Mouse (Mus musculus) embryonic facial prominence, embryonic 15.5 days (tissue): ENCODE measurements around the gene Fbxl4. TPM values are rescaled to one million over a fixed set of nuclear protein-coding genes. Genes with fewer than 3 reads are reported as not detected.
A peak's percentile ranks its signal among the peaks of the same experiment; 100 is the strongest.

Experiments used
- ATAC-seq: fragments of 200-750 bp; cut with Nextera tagmentation; 2 replicates; pipeline ENCODE4 v1.8.0; 2017; ENCODE audit warnings: low read depth, moderate TSS enrichment; ENCODE audit not compliant: insufficient number of reproducible peaks, low FRiP score, low TSS enrichment
- H3K27ac ChIP-seq: fragments of 300-500 bp; sonication (generic); replicated peaks from 2 replicates; pipeline ENCODE4 v1.5.1; 2015; ENCODE audit warnings: mild to moderate bottlenecking, inconsistent platforms
- H3K27me3 ChIP-seq: fragments of 300-500 bp; sonication (generic); 2 replicates; pipeline ENCODE4 v1.6.1; 2015; ENCODE audit warnings: inconsistent platforms
- H3K36me3 ChIP-seq: fragments of 300-500 bp; sonication (generic); 2 replicates; pipeline ENCODE4 v1.6.1; 2015; ENCODE audit warnings: mild to moderate bottlenecking, inconsistent platforms
- H3K4me1 ChIP-seq: fragments of 300-500 bp; sonication (generic); 2 replicates; pipeline ENCODE4 v1.6.1; 2015; ENCODE audit warnings: inconsistent platforms
- H3K4me2 ChIP-seq: fragments of 300-500 bp; sonication (generic); replicated peaks from 2 replicates; pipeline ENCODE4 v1.6.1; 2015; ENCODE audit warnings: mild to moderate bottlenecking, inconsistent platforms
- H3K4me3 ChIP-seq: fragments of 300-500 bp; sonication (generic); replicated peaks from 2 replicates; pipeline ENCODE4 v1.5.1; 2015; ENCODE audit warnings: mild to moderate bottlenecking, inconsistent platforms
- H3K9ac ChIP-seq: fragments of 300-500 bp; sonication (generic); 2 replicates; pipeline ENCODE4 v1.6.1; 2015; ENCODE audit warnings: inconsistent platforms
- H3K9me3 ChIP-seq: fragments of 300-500 bp; sonication (generic); replicated peaks from 2 replicates; pipeline ENCODE4 v1.6.1; 2016; ENCODE audit warnings: inconsistent platforms
- WGBS: fragments of 180-500 bp; shearing (Covaris S2); methylation state at CpG from one replicate; pipeline ENCODE4 v1.1.7; 2015; 5-methylcytosine and 5-hydroxymethylcytosine counted together
- polyA plus RNA-seq: library from polyadenylated mRNA; unstranded; fragments of >200 nt; fragmentation: Nextera tagmentation; extraction: Ambion mirVana; gene quantifications from 2 replicates; pipeline ENCODE4 v1.2.1, GENCODE M21; 2015

Gene Fbxl4
- polyA plus RNA-seq, 1 experiment from 2014 or later: 12.7 TPM

DNA sequence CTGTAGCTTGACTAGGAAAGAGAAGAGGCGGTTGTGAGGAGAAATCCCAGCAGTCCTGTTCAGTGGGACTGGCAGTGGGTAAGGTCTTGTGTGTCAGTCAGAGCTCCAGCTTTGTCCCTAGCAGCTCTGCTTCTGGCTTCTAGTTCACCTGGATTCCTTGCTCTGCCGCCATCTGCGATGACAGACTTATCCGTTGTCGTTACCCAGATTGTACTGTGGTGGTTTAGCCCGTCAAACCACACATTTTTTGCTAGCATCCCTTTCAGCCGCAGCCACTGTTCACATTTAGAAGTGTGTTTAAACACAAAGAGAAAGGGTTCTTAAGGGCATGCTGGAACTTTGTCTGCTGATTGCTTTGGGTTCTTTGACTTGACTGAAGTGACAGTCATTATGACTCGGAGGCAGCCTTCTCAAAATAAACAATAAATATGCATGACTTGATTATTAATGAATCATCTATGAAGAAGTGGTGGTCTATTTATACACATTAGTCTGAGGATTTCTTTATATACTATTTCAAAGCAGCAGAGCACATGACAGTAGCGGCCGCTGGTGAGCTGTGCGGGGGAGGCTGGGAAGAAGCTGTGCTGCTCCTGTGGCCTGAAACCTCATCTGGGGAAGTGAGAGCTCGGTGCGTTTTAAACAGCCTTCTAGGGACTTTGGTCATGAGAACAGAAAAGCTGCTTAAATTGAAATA, 35.6 kb downstream of the Fbxl4 start:
- Histone ChIP-seq H3K4me3 (no peak overlapping the region), H3K9ac (no peak overlapping the region), H3K4me1 (no peaks in the 10 kb centered on the region), H3K9me3 (no peaks in the 10 kb centered on the region), H3K36me3 (peaks cover 6% of the 10 kb centered on the region; the same call in 1 of the 2 replicates), H3K4me2 (no peak overlapping the region), H3K27ac (no peak overlapping the region), H3K27me3 (no peaks in the 10 kb centered on the region)
- ATAC-seq: no peak
- 64% methylated on average over 13 of the region's 13 CpGs for WGBS

DNA sequence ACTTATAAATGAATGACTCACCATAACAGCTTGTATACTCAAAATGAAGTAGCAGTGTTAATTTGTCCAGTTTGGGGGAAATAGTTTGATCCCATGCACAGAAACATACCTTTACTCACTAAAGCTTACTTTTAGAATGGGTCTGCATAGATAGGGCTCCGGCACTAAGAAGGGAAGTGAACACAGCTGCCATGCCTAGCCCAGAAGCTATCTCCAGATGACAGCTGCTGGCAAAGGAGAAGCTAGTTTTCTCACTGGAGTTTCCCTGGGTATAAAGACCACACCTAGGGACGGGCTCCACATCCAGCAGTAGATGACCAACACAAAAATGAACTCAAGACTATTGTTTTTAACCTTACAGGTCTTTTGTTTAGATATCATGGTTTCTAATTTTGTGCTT, 38.1 kb downstream of the Fbxl4 start:
- H3K9ac ChIP-seq: no peak overlapping the region
- H3K27ac ChIP-seq: no peak overlapping the region
- no peaks in the 10 kb centered on the region for H3K4me1 ChIP-seq
- ATAC-seq: no peak
- H3K27me3 ChIP-seq: no peaks in the 10 kb centered on the region
- no peak overlapping the region for H3K4me3 ChIP-seq
- H3K4me2 ChIP-seq: no peak overlapping the region
- 73% methylated on average over 2 of the region's 2 CpGs for WGBS
- peaks cover 10% of the 10 kb centered on the region for H3K36me3 ChIP-seq
- no peaks in the 10 kb centered on the region for H3K9me3 ChIP-seq

DNA sequence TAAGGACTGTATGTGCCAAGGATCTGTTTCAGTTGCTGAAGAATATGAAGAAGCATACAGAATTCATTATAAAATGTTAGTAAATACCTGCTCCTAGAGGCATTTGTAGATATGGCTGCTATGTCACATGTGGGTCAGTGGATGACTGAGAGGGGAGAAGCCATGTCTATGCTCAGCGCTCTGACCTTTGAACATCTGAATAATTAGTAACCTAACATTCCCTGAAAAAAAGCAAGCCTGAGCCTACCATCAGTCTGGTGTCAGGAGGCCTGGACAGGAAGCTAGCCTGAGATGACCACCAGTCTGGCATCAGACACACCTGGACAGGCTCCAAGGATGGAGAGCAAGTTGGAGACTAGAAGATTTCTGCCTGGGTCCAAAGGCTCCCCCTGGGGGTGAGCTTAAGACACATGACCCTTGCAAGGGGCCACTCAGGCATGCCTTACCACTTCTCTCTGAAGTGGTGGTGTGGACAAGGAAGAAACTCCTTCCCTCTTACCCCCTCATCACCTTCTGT, 39.2 kb downstream of the Fbxl4 start:
- Histone ChIP-seq H3K27me3 (no peaks in the 10 kb centered on the region), H3K27ac (no peak overlapping the region), H3K36me3 (peaks cover 18% of the 10 kb centered on the region), H3K9ac (no peak overlapping the region), H3K4me1 (no peaks in the 10 kb centered on the region), H3K4me2 (no peak overlapping the region), H3K9me3 (no peaks in the 10 kb centered on the region), H3K4me3 (no peak overlapping the region)
- WGBS: 100% methylated on average over 1 of the region's 1 CpGs
- ATAC-seq: no peak

DNA sequence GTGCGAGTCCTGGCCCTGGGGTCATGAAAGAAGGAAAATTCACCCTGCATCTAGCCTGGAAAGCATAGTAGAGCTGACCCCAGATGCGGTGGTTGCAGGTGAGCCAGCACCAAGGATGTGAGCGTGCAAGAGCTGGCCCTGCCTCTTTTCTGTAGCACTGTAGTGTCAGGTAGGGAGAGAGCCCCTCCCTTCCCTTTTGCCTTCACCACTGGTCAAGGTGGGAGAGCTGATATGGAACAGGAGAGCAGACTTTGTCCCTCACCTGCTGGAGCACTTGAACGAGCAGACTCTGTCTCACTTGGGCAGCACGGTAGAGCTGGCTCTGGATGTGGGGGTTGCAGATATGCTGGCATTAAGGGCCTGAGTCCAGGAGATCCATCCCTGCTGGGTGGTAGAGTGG, 39.7 kb downstream of the Fbxl4 start:
- Histone ChIP-seq H3K27ac (no peak overlapping the region), H3K4me3 (no peak overlapping the region), H3K36me3 (peaks cover 22% of the 10 kb centered on the region), H3K27me3 (no peaks in the 10 kb centered on the region), H3K9me3 (no peaks in the 10 kb centered on the region), H3K4me1 (no peaks in the 10 kb centered on the region), H3K4me2 (no peak overlapping the region), H3K9ac (no peak overlapping the region)
- 90% methylated on average over 5 of the region's 5 CpGs for WGBS
- ATAC-seq: no peak

DNA sequence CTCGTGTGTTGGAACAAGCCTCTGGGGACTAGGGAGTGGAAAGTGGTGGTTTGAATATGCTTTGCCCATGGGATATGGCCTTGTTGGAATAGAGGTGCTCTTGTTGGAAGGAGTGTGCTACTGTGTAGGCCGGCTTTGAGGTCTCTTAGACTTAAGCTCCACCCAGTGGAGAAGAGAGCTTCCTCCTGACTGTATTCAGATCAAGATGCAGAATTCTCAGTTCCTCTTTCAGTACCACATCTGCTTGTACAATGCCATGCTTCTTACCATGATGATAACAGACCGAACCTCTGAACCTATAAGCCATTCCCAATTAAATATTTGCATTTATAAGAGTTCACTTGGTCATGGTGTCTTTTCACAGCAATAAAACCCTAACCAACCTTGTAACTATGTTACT, 44.7 kb downstream of the Fbxl4 start:
- 80% methylated on average over 3 of the region's 3 CpGs for WGBS
- H3K36me3 ChIP-seq: peaks cover 28% of the 10 kb centered on the region
- no peak overlapping the region for H3K27ac ChIP-seq
- H3K9me3 ChIP-seq: no peaks in the 10 kb centered on the region
- no peaks in the 10 kb centered on the region for H3K27me3 ChIP-seq
- H3K4me2 ChIP-seq: no peak overlapping the region
- H3K4me1 ChIP-seq: no peaks in the 10 kb centered on the region
- H3K4me3 ChIP-seq: no peak overlapping the region
- H3K9ac ChIP-seq: no peak overlapping the region
- ATAC-seq: no peak

DNA sequence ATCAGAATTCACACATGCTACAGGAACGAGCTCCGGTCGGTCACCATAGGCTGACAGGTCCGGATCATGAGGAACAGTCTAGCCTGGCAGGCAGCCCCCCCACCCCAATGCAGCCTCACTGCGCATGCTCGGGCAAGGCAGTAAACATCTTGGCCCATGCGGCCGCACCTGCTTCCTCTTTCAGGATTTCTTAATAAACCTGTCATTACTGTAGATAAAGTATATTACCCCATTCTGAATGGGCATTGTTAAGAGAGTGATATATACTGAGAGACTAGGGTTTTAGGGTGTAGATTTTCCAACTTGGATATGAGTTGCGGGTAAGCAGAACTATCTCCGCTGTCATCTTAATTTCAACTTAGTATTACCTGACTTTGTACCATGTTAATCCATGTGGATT, 45.6 kb downstream of the Fbxl4 start:
- H3K4me2 ChIP-seq: no peak overlapping the region
- WGBS: 92% methylated on average over 10 of the region's 10 CpGs
- no peaks in the 10 kb centered on the region for H3K9me3 ChIP-seq
- H3K27me3 ChIP-seq: no peaks in the 10 kb centered on the region
- no peak overlapping the region for H3K27ac ChIP-seq
- no peaks in the 10 kb centered on the region for H3K4me1 ChIP-seq
- ATAC-seq: no peak
- H3K9ac ChIP-seq: no peak overlapping the region
- H3K4me3 ChIP-seq: no peak overlapping the region
- H3K36me3 ChIP-seq: peaks cover 27% of the 10 kb centered on the region

DNA sequence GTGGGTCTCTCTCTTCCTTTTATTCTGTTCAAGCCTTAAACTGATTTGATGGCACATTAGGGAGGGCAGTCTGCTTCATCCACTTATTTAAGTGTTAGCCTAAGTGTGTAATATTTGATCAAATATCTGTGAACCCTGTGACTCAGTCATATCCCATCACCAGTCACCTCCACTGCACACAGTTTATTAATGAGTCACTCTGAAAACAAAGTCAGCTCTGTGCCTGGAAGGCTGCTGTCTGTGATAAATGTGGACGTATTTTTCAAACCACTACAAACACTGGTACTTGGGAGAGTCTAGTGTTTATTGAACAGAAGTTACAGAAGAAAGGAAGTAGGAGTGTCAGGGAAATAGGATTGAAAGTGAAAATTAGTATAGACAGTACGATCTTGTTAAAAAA, 63.3 kb downstream of the Fbxl4 start:
- Histone ChIP-seq H3K27ac (no peak overlapping the region), H3K9ac (no peak overlapping the region), H3K4me1 (no peaks in the 10 kb centered on the region), H3K36me3 (peaks cover 3% of the 10 kb centered on the region; the same call in 1 of the 2 replicates), H3K4me2 (no peak overlapping the region), H3K9me3 (no peaks in the 10 kb centered on the region), H3K4me3 (no peak overlapping the region), H3K27me3 (no peaks in the 10 kb centered on the region)
- ATAC-seq: no peak
- WGBS: 69% methylated on average over 2 of the region's 2 CpGs

DNA sequence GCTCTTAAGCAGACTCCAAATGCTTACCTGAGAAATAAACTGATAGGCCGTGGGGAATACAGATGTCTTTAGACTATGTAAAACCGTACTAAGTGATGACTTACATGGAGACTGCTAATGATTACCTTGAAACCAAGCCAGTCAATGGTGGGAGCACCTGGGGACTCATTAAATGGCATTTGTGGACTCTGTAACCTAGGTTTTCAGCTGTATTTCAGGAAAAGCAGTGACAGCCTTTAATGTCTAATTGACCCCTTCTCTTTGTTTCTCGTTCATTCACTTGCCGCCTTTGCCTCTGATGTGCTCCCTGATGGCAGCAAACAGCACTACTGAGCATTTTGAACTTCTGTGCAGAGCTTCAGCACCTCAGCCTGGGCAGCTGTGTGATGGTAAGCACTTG, 65.1 kb downstream of the Fbxl4 start:
- no peak overlapping the region for H3K27ac ChIP-seq
- ATAC-seq: no peak
- H3K4me3 ChIP-seq: no peak overlapping the region
- H3K27me3 ChIP-seq: no peaks in the 10 kb centered on the region
- H3K4me2 ChIP-seq: no peak overlapping the region
- no peaks in the 10 kb centered on the region for H3K4me1 ChIP-seq
- H3K36me3 ChIP-seq: peaks cover 3% of the 10 kb centered on the region; the same call in 1 of the 2 replicates
- no peaks in the 10 kb centered on the region for H3K9me3 ChIP-seq
- WGBS: 79% methylated on average over 4 of the region's 4 CpGs
- H3K9ac ChIP-seq: no peak overlapping the region

DNA sequence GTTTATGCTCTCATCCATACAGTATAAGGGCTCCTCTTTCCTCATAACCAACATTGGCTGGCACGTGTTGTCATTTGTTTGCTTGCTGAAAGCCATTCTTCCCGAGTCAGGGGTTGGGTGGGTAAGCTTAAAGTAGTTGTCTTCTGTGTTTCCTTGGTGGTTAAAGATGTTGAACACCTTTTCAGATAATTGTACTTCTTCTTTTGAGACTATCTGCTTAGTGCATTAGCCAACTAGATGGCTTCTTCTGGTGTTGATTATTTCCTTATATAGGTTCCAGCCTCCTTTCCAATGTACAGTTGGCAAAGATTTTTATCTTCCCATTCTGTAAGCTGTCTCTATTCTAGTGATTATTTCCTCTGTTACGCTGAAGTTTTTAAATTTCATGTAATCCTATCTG, 70.8 kb downstream of the Fbxl4 start:
- Histone ChIP-seq H3K4me3 (no peak overlapping the region), H3K27me3 (no peaks in the 10 kb centered on the region), H3K4me1 (no peaks in the 10 kb centered on the region), H3K9me3 (no peaks in the 10 kb centered on the region), H3K9ac (no peak overlapping the region), H3K27ac (no peak overlapping the region), H3K36me3 (peaks cover 3% of the 10 kb centered on the region; the same call in 1 of the 2 replicates), H3K4me2 (no peak overlapping the region)
- no peak for ATAC-seq
- 91% methylated on average over 3 of the region's 3 CpGs for WGBS

DNA sequence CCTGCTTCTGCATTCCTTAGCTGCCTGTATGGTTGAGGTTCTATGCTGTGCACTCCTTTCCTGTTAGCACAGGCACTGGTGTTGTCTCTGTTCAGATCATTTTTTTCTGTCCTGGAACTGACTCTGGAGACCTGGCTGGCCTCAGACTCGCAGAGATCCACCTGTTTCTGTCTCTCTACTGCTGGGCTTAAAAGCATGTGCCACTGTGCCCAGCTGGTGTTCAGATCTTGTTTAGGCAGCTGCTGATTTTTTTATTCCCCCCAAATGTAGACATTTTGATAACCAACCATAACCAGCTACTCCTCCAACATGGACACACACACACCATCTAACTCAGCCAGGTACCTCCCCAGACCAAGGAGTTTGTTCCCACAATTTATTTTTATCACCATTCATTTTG, 112.2 kb downstream of the Fbxl4 start:
- peaks cover 4% of the 10 kb centered on the region; the same call in 1 of the 2 replicates for H3K27me3 ChIP-seq
- no peak overlapping the region for H3K4me2 ChIP-seq
- H3K4me3 ChIP-seq: no peak overlapping the region
- ATAC-seq: no peak
- no peaks in the 10 kb centered on the region for H3K36me3 ChIP-seq
- H3K9ac ChIP-seq: no peak overlapping the region
- WGBS: 91% methylated on average over 1 of the region's 1 CpGs
- no peaks in the 10 kb centered on the region for H3K9me3 ChIP-seq
- no peaks in the 10 kb centered on the region for H3K4me1 ChIP-seq
- no peak overlapping the region for H3K27ac ChIP-seq

DNA sequence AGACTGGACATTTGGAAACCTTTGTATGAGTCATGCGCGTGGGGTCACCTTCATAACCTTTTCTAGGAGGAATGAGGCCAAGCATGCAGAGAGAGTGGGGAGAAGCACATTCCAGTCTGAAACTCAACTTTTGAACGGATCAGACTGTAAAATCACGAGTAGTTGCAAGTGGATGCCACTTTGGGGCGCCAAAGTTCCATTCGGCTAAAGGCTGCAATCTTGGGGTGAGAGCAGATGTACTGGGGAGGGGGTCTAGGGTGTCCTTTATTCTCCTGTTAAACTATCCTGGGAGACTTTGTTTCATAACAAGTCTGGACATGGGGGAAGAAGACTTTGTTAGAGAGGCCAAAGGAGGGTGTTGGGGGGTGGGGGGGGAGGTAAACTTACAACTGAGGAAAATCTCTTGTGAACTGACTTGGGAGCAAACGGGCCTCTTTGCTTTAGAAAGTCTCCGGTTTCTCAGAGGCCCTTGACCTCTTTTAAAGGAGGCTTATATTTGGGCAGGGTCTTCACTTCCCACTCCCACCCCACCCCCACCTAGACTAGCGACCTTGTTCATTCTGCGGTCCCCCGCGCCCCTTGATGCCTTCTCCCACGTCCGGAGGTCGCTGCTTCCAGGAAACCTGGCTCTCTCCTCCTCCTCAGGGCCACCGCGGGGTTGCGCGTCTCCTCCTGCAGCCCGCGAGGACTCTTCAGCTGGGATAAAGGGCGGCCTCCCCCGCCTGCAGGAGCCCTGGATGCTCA, 119.8 kb downstream of the Fbxl4 start:
- under 1% methylated on average over 23 of the region's 23 CpGs for WGBS
- Histone ChIP-seq H3K9ac (no peak overlapping the region), H3K4me2 (peak overlapping the region; percentile 60), H3K36me3 (no peaks in the 10 kb centered on the region), H3K4me1 (peaks cover 9% of the 10 kb centered on the region), H3K27me3 (peaks cover 74% of the 10 kb centered on the region), H3K9me3 (no peaks in the 10 kb centered on the region), H3K4me3 (peak overlapping the region; percentile 34), H3K27ac (no peak overlapping the region)
- peak; percentile 43; the same call in 1 of the 2 replicates for ATAC-seq
